Mouse (Mus musculus) left cerebral cortex, postnatal 10 days (tissue): Measurements from ENCODE around the gene Olfr854. TPM values are rescaled to one million over a fixed set of nuclear protein-coding genes. Genes with fewer than 3 reads are reported as not detected.

ENCODE experiments used
- DNase-seq, 2 experiments: peaks; one replicate each; pipeline ENCODE4 v3.0.0; 2021 to 2022; ENCODE audit warnings: low spot score in 2 of 2, mixed read lengths in 1 of 2; ENCODE audit errors: extremely low spot score in 1 of 2
- intact Hi-C: fragments of 180-260 bp; cut with DNase I; formaldehyde crosslinking; loops from one replicate; pipeline ENCODE4 v1.15.1; 2025
- total RNA-seq, 2 experiments: library from RNA; stranded (reverse); gene quantifications; 2 replicates each; pipeline ENCODE4 v1.2.3; 2021

Olfr854 gene
- total RNA-seq: not detected

GRCm38 (mm10) chr9:19567282-19567681 is at the start of gene Olfr854:
TSS of gene Olfr854 (minus strand) at chr9:19567382.
- intact Hi-C loops: no loop called here
- DNase-seq: no peak

- intact Hi-C loops: no loop called here
These were observed 15.1 kb upstream of the Olfr854 start, which contains the start of gene Olfr855 for GRCm38 (mm10) chr9:19582317-19582716. TSS of gene Olfr855 (plus strand) at chr9:19582617.

GRCm38 (mm10) chr9:19540976-19541375 is 26.2 kb downstream of the Olfr854 start, which contains the start of gene Olfr853:
TSS of gene Olfr853 (minus strand) at chr9:19541076.
- intact Hi-C loops: no loop called here
- DNase-seq: no peak

More at GRCm38 (mm10) chr9:19582317-19582716, 15.1 kb upstream of the Olfr854 start, which contains the start of gene Olfr855:
- no peak for DNase-seq

Other genes starting within 250 kb of the Olfr854 start
- gene Olfr845, start 230.9 kb downstream of the Olfr854 start, total RNA-seq: not detected
- gene Olfr846, start 203.4 kb downstream of the Olfr854 start, total RNA-seq: not detected
- gene Olfr847, start 188.7 kb downstream of the Olfr854 start, total RNA-seq: not detected
- not detected for gene Olfr849, start 127.1 kb downstream of the Olfr854 start, total RNA-seq
- not detected for gene Olfr850, start 89.1 kb downstream of the Olfr854 start, total RNA-seq
- gene Olfr851, start 74.1 kb downstream of the Olfr854 start, total RNA-seq: not detected
- gene Olfr853, start 26.3 kb downstream of the Olfr854 start, total RNA-seq: not detected
- not detected for gene Olfr855, start 15.2 kb upstream of the Olfr854 start, total RNA-seq
- gene Zfp317, start 54.7 kb upstream of the Olfr854 start, total RNA-seq: 10 to 100 TPM; 22.5 to 23.9 TPM
- not detected for gene Olfr857, start 142.1 kb upstream of the Olfr854 start, total RNA-seq
- not detected for gene Olfr58, start 212.9 kb upstream of the Olfr854 start, total RNA-seq
- gene Olfr859, start 237.5 kb upstream of the Olfr854 start, total RNA-seq: not detected